Mouse (Mus musculus) lung, postnatal 0 days (tissue): ENCODE data around the gene Nme9.

Experiments
- CTCF ChIP-seq: IDR thresholded peaks from 2 replicates; pipeline ENCODE4 v1.5.1; 2016; ENCODE audit warnings: antibody characterized with exemption, mild to moderate bottlenecking
- EP300 ChIP-seq: IDR thresholded peaks from 2 replicates; pipeline ENCODE4 v1.6.1; 2016; ENCODE audit warnings: antibody characterized with exemption, mild to moderate bottlenecking, control low read depth

- TF ChIP-seq CTCF (no peak), EP300 (no peak)
Observed at GRCm38 (mm10) chr9:99428601-99429331, 22.5 kb upstream of the Nme9 start.
